Mouse (Mus musculus) embryonic facial prominence, embryonic 12.5 days (tissue): ENCODE results near the gene Ksr2. TPM values are rescaled to one million over a fixed set of nuclear protein-coding genes. Genes with fewer than 3 reads are reported as not detected.
"Not testable (repeated sequence)": the region's sequence is repeated elsewhere in the genome, so short reads cannot be mapped to it uniquely, and the experiment has no call there.

ENCODE experiments used
- ATAC-seq: fragments of 200-750 bp; cut with Nextera tagmentation; 2 replicates; pipeline ENCODE4 v1.8.0; 2017; ENCODE audit not compliant: insufficient number of reproducible peaks, insufficient read depth, low FRiP score, low TSS enrichment
- H3K27ac ChIP-seq: fragments of 300-500 bp; sonication (generic); 2 replicates; pipeline ENCODE4 v1.5.1; 2016; ENCODE audit warnings: mild to moderate bottlenecking
- H3K27me3 ChIP-seq: fragments of 300-500 bp; sonication (generic); 2 replicates; pipeline ENCODE4 v1.6.1; 2016; ENCODE audit warnings: mild to moderate bottlenecking, moderate library complexity
- H3K36me3 ChIP-seq: fragments of 300-500 bp; sonication (generic); 2 replicates; pipeline ENCODE4 v1.6.1; 2016; ENCODE audit warnings: mild to moderate bottlenecking
- H3K4me1 ChIP-seq: fragments of 300-500 bp; sonication (generic); 2 replicates; pipeline ENCODE4 v1.6.1; 2016
- H3K4me2 ChIP-seq: fragments of 300-500 bp; sonication (generic); replicated peaks from 2 replicates; pipeline ENCODE4 v1.6.1; 2016; ENCODE audit warnings: mild to moderate bottlenecking, moderate library complexity
- H3K4me3 ChIP-seq: fragments of 300-500 bp; sonication (generic); 2 replicates; pipeline ENCODE4 v1.5.1; 2016; ENCODE audit warnings: mild to moderate bottlenecking
- H3K9ac ChIP-seq: fragments of 300-500 bp; sonication (generic); 2 replicates; pipeline ENCODE4 v1.6.1; 2016; ENCODE audit warnings: mild to moderate bottlenecking, moderate library complexity
- H3K9me3 ChIP-seq: fragments of 300-500 bp; sonication (generic); 2 replicates; pipeline ENCODE4 v1.6.1; 2016; ENCODE audit warnings: mild to moderate bottlenecking, moderate library complexity
- WGBS: fragments of 180-500 bp; shearing (Covaris S2); methylation state at CpG from one replicate; pipeline ENCODE4 v1.1.7; 2016; 5-methylcytosine and 5-hydroxymethylcytosine counted together
- polyA plus RNA-seq: library from polyadenylated mRNA; unstranded; fragments of >200 nt; fragmentation: Nextera tagmentation; extraction: Ambion mirVana; gene quantifications from 2 replicates; pipeline ENCODE4 v1.2.1, GENCODE M21; 2016

The Ksr2 gene
- polyA plus RNA-seq, 1 experiment from 2014 or later: 0.68 TPM

DNA sequence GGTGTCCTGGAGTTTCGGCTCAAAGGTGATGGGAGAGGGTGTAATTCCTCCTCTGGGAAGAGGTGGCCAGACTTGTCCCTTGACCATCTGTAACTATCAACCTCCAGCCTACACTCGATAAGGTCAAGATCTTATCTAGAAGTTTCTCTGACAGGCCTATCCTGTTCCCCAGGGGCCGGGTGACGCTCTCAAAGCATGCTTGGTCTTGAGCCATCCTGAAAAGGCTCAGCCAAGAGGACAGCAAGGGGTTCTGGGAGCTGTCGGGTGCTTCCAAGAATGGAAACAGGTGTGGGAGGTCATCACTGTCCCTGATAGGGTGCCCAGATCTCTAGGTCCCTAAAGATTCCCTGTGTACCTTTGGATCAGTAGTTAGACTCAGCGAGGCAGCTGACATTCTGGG is 4.4 kb upstream of the Ksr2 start:
- H3K27ac ChIP-seq: no peak overlapping the region
- peaks cover 31% of the 10 kb centered on the region for H3K27me3 ChIP-seq
- ATAC-seq: no peak
- peaks cover 7% of the 10 kb centered on the region for H3K4me1 ChIP-seq
- H3K9ac ChIP-seq: no peak overlapping the region
- WGBS: 66% methylated on average over 6 of the region's 6 CpGs
- H3K9me3 ChIP-seq: no peaks in the 10 kb centered on the region
- no peak overlapping the region for H3K4me3 ChIP-seq
- no peak overlapping the region for H3K4me2 ChIP-seq
- H3K36me3 ChIP-seq: no peaks in the 10 kb centered on the region

DNA sequence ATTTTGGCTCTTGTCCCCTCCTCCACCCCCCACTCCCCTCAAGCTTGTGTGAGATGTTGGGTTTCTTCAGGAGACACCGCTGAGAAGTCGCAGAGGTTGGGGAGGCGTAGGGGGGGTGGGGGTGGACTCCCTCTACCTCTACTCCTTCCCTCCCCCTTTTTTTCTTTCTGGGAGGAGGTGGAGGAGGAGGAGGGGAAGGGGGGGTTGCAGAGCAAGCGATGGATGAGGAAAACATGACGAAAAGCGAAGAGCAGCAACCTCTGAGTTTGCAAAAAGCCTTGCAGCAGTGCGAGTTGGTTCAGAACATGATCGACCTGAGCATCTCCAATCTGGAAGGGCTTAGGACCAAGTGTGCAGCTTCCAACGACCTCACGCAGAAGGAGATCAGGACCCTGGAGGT is 811 bp downstream of the Ksr2 start:
- Histone ChIP-seq H3K27me3 (peaks cover 61% of the 10 kb centered on the region), H3K9me3 (no peaks in the 10 kb centered on the region), H3K9ac (peak overlapping the region; percentile 52; the same call in 1 of the 2 replicates), H3K4me1 (peaks cover 7% of the 10 kb centered on the region), H3K4me3 (peak overlapping the region; percentile 66), H3K36me3 (no peaks in the 10 kb centered on the region), H3K27ac (no peak overlapping the region; the same call in 1 of the 2 replicates), H3K4me2 (peak overlapping the region; percentile 99)
- no peak for ATAC-seq
- under 1% methylated on average over 10 of the region's 10 CpGs for WGBS

DNA sequence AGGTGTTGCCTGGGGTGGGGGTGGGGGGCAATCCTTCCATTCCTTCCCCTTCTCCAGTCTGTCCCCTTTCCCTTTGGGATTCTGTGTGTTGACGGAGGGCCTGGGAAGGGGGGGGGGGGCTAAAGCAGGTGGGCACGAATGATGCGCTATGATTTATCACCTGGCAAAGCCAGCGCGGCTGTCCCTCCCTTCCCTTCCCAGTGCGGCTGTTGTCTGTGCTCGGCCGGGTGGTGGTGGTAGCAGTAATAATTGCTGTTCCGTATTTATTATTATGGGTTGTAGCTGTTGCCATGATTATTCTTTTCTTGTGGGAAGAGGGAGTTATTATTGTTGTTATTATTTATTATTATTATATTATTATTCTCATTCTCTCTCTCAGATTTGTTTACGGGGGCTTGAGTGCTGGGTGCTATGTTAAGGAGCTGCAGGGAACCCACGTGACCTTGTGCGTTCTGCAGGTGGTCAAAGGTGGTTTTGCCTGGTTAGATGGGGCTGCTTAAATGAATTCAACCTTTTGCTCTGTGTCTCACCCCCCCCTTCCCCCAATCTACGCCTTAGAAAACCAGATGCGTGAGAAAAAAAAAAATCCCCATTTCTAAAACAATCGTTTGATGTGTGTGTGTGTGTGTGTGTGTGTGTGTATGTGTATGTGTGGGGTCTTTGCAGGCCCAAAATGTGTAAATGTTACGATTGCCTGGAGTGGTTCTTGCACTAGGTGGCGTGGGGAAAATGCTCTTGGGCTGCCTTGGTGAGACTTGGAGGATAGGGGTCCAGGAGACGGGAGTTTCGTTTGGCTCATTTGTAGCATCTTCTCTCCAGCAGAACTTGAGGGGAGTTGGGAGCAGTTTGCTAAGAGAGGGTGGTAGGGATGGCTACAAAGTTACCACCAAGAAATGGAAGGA is 1.5 kb downstream of the Ksr2 start:
- Histone ChIP-seq H3K36me3 (no peaks in the 10 kb centered on the region), H3K9ac (no peak overlapping the region), H3K4me1 (peaks cover 7% of the 10 kb centered on the region), H3K27ac (no peak overlapping the region), H3K4me3 (peak overlapping the region; percentile 66), H3K9me3 (no peaks in the 10 kb centered on the region), H3K27me3 (peaks cover 60% of the 10 kb centered on the region), H3K4me2 (peak overlapping the region; percentile 99)
- no peak for ATAC-seq
- 28% methylated on average over 18 of the region's 19 CpGs for WGBS

DNA sequence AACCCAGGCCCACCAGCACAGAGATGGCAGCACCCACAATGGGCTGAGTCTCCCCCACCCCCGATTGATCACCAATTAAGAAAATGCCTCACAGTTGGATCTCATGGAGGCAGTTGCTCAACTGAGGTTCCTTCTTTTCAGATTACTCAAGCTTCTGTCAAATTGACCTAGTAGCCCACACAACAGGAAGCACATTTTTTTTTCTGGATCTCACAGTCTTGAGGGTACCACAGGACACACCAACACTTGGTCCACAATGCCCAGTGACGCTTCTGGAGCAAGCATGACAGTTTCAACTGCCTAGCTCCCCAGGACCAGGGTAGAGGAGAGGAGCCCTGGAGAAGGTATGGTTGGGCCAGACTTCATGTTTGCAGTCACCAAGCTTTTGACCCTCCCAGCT is 3.6 kb downstream of the Ksr2 start:
- H3K4me3 ChIP-seq: no peak overlapping the region
- H3K27me3 ChIP-seq: peaks cover 49% of the 10 kb centered on the region
- 81% methylated on average over 2 of the region's 2 CpGs for WGBS
- ATAC-seq: no peak
- H3K9ac ChIP-seq: no peak overlapping the region
- H3K9me3 ChIP-seq: no peaks in the 10 kb centered on the region
- H3K4me1 ChIP-seq: peaks cover 7% of the 10 kb centered on the region
- no peak overlapping the region for H3K4me2 ChIP-seq
- H3K27ac ChIP-seq: no peak overlapping the region
- no peaks in the 10 kb centered on the region for H3K36me3 ChIP-seq

DNA sequence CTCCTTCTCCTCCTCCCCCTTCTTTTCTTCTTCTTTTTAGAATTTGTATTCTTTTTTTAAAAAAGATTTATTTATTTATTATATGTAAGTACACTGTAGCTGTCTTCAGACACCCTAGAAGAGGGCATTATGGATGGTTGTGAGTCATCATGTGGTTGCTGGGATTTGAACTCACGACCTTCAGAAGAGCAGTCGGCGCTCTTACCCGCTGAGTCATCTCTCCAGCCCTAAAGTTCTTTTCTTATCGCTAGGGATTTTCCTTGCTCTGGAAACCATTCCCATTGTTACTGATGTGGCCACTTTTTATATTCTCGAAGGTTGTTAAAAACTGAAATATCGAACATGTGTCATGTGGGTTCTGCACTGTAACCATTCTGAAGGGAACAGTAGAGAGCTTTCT is 19.7 kb downstream of the Ksr2 start:
- 89% methylated on average over 7 of the region's 7 CpGs for WGBS
- not testable (repeated sequence) for H3K4me2 ChIP-seq, H3K36me3 ChIP-seq, H3K9me3 ChIP-seq, ATAC-seq, H3K4me1 ChIP-seq, H3K27ac ChIP-seq, H3K4me3 ChIP-seq, H3K27me3 ChIP-seq, H3K9ac ChIP-seq

DNA sequence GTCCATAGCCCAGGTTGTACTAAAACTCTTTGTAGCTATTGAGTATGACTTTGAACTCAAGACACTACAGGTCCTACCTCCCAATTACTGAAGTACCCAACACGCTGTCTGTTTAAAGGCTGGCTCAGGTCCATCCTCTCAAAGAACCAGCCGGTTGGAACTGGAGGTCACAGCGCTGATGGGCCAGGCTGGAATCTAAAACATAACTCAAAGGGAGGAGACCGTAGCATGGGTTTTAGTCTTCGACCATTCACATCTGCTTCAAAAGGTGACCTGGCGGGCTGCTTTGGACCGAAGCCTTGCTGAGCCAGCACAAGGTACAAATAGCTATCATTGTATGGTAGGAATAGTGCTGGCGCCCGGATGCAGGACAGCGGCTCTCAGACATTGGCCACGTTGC is 26.5 kb downstream of the Ksr2 start:
- Histone ChIP-seq H3K4me2 (no peak overlapping the region), H3K9ac (no peak overlapping the region), H3K27me3 (no peaks in the 10 kb centered on the region), H3K4me3 (no peak overlapping the region), H3K36me3 (no peaks in the 10 kb centered on the region), H3K9me3 (no peaks in the 10 kb centered on the region), H3K27ac (no peak overlapping the region), H3K4me1 (0 out of 2 replicates have a peak, but pooled peaks cover 4% of the 10 kb centered on the region)
- no peak for ATAC-seq
- WGBS: 93% methylated on average over 11 of the region's 11 CpGs

DNA sequence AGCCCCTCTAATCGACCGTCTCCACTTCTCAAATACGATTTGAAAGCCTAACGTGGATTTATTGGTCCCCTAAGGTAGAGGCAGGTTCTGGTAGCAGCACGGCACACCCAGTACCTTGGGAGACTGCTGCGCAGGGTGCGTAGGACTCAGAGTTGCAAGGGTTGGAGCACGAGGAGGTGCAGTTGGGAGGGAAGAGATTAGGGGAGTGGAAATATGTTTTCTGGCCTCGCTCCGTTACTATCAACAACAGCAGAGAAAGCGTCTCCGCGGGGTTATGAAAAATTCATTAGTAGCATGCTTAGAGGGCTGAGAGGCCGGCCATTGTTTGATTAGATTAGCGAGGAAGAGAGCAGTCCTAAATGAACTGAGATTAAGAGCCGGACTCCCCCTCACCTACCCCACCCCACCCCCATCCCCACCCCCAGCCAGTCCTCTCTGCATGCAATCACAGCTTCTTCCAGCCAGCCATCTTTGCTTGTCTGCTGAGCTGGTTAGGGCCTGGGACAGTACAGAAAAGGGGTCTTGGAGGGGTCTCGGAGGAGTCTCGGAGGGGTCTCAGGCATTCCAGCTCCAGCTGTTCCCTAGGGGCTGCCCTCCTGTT is 27.5 kb downstream of the Ksr2 start:
- Histone ChIP-seq H3K4me2 (no peak overlapping the region), H3K9me3 (no peaks in the 10 kb centered on the region), H3K27ac (no peak overlapping the region), H3K27me3 (no peaks in the 10 kb centered on the region), H3K9ac (no peak overlapping the region), H3K36me3 (no peaks in the 10 kb centered on the region), H3K4me1 (0 out of 2 replicates have a peak, but pooled peaks cover 4% of the 10 kb centered on the region), H3K4me3 (no peak overlapping the region)
- no peak for ATAC-seq
- WGBS: 48% methylated on average over 18 of the region's 18 CpGs

DNA sequence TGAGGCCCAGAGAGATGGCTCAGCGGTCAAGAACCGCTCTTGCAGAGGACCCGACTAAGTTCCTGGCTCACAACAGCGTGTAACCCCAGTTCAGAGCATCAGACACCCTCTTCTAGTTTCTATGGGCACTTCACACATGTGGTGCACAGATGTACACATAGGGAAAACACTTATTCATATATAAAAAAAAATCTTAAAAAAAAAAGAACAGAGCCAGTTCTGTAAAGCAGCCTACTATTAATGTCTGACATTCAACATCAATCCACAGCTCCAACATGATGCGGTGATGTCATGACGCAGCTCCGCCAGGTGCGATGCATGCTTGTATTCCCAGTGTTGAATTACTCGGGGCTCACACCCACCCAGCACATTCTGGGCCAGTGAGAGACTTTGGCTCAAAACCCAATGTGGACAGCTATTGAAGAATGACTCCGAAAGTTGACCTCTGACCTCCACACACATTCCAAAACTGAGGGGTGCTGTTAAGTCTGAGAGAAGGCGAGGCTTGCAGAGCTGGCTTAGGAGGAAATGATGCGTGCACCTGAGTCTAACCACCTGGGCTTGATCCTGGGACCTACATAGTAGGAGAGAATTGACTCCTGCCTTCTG is 28.5 kb downstream of the Ksr2 start:
- Histone ChIP-seq H3K4me3 (no peak overlapping the region), H3K4me2 (no peak overlapping the region), H3K27ac (0 out of 2 replicates have a peak overlapping the region, but pooled peaks have one; percentile 41), H3K4me1 (0 out of 2 replicates have a peak, but pooled peaks cover 4% of the 10 kb centered on the region), H3K27me3 (no peaks in the 10 kb centered on the region), H3K36me3 (no peaks in the 10 kb centered on the region), H3K9me3 (no peaks in the 10 kb centered on the region), H3K9ac (no peak overlapping the region)
- 74% methylated on average over 12 of the region's 12 CpGs for WGBS
- no peak for ATAC-seq

DNA sequence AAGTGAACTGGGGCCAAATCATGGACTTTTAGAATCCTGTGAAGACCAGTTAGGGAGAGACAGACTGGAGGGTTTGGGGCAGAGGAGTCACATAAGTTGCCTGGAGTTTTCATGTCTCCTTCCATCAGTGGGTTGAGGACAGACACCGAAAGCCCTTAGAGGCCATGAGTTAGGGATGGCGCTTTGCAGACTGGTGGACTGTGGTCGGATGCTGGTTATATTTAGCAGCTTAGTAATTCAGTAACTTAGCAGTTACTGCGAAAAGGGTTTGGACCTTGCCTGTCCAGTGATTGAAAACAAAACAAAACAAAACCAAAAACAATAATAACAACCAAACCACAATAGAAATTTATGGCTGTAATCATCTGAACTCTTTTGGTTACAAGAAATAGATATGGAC is 29.3 kb downstream of the Ksr2 start:
- Histone ChIP-seq H3K27ac (no peak overlapping the region), H3K4me2 (no peak overlapping the region), H3K4me3 (no peak overlapping the region), H3K36me3 (no peaks in the 10 kb centered on the region), H3K9me3 (no peaks in the 10 kb centered on the region), H3K9ac (no peak overlapping the region), H3K27me3 (no peaks in the 10 kb centered on the region), H3K4me1 (0 out of 2 replicates have a peak, but pooled peaks cover 4% of the 10 kb centered on the region)
- 93% methylated on average over 4 of the region's 4 CpGs for WGBS
- no peak for ATAC-seq

DNA sequence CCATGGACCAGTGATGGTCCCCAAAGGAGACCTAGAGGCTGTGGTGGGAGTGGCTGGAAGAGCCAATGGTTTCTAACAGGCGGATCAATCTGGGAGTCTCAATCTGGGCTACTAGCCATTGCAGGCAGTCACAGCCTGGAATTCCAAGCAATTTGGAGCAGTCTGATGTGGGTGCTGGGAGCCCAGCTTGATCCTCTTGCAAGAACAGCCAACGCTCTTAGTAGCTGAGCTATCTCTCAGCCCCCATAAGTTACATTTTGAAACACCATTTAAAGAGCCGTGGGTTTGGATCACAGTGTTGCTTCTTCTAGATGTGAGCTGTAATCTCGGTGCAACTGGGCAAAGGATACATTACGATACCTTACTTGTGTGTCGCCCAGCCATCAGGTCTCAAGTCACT is 30.1 kb downstream of the Ksr2 start:
- WGBS: 91% methylated on average over 6 of the region's 6 CpGs
- no peak overlapping the region for H3K4me3 ChIP-seq

DNA sequence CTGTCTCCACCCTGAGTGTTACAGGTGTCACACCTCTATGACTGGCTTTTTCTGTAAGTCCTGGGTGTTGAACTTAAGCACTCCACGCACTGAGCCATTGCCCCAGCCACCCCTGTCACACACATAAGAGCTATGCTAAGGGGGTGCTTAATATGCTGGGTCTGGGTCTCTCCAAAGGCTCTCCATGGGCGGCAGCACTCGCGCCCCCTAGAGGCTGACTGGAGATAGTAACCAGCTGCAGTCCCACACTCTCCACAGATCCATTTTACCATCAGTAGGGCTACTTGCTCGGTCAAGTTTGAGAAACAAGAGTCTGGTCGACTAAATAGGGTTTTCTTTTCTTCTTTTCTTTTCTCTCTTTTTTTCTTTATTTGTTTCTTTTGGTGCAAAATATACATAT is 33.9 kb downstream of the Ksr2 start:
- Histone ChIP-seq H3K27me3 (no peaks in the 10 kb centered on the region), H3K4me3 (no peak overlapping the region), H3K27ac (no peak overlapping the region), H3K4me1 (no peaks in the 10 kb centered on the region), H3K9me3 (no peaks in the 10 kb centered on the region), H3K36me3 (no peaks in the 10 kb centered on the region), H3K4me2 (no peak overlapping the region), H3K9ac (no peak overlapping the region)
- no peak for ATAC-seq
- WGBS: 45% methylated on average over 6 of the region's 6 CpGs

More for the DNA sequence above, 30.1 kb downstream of the Ksr2 start:
- no peak for ATAC-seq
- no peak overlapping the region for H3K9ac ChIP-seq
- H3K36me3 ChIP-seq: no peaks in the 10 kb centered on the region
- H3K27ac ChIP-seq: no peak overlapping the region
- no peak overlapping the region for H3K4me2 ChIP-seq
- no peaks in the 10 kb centered on the region for H3K9me3 ChIP-seq
- H3K4me1 ChIP-seq: 0 out of 2 replicates have a peak, but pooled peaks cover 4% of the 10 kb centered on the region
- H3K27me3 ChIP-seq: no peaks in the 10 kb centered on the region

DNA sequence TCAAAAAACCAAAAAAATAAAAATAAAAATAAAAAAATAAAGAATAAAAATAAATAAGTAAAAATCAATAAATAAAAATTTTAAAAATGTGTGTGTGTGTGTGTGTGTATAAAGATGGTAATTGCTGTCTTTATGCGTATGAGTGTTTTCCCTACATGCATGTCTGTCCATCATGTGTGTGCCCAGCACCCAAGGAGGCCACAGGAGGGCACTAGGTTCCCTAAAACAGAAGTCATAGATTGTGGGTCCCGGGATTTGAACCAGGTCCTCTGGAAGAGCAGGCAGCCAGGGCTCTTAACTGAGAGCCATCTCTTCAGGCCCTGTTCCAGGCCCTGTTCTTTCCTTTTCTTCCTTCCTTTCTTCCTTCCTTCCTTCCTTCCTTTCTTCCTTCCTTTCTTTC is 38.2 kb downstream of the Ksr2 start:
- Histone ChIP-seq H3K27ac (no peak overlapping the region), H3K36me3 (no peaks in the 10 kb centered on the region), H3K4me1 (no peaks in the 10 kb centered on the region), H3K9me3 (no peaks in the 10 kb centered on the region), H3K4me3 (no peak overlapping the region), H3K4me2 (no peak overlapping the region), H3K27me3 (no peaks in the 10 kb centered on the region), H3K9ac (no peak overlapping the region)
- ATAC-seq: no peak
- 88% methylated on average over 2 of the region's 2 CpGs for WGBS
